Mouse (Mus musculus): ENCODE measurements around the gene Rer1. TPM values are rescaled to one million over a fixed set of nuclear protein-coding genes. Genes with fewer than 3 reads are reported as not detected.

The Rer1 gene
- polyA plus RNA-seq, 1 experiment: 58.8 TPM

GRCm38 (mm10) chr4:155042606-155043288 lies 43.4 kb downstream of the Rer1 start:
- Histone ChIP-seq H3K27me3 (replicated peaks) (peaks cover 94% of the 10 kb centered on the region), H3K9me3 (no peaks in the 10 kb centered on the region), H3K36me3 (replicated peaks; ENCODE audit: low read length) (no peaks in the 10 kb centered on the region), H3K4me1 (no peaks in the 10 kb centered on the region; the same call in 1 of the 2 replicates), H3K4me3 (replicated peaks) (no peak overlapping the region)
- TF ChIP-seq GATA1 (IDR thresholded peaks at IDR 0.05; ENCODE audit: borderline replicate concordance, low read length) (no peak), FLI1 (IDR thresholded peaks at IDR 0.05; ENCODE audit: low read length) (no peak)

DNA sequence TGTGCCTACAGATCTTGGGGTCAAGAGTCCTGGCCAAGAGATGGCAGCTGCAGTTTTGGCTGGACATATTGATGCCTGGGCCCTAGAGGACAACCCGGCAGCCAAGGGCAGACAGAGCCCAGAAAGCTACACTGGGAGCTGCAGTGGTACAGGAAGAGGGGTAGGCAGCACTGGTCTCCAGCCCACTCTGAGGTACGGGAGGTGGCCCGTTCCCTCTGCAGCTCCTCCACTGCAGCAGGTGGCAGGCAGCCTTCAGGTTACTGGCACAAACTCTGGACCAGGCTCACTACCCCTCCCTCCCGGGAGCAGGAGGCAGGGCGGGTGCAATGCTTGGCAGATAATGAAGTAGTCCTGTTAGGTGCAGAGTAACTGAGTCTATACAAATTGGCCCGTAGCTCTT lies 45.5 kb downstream of the Rer1 start:
- no peak for TF ChIP-seq GATA1 (IDR thresholded peaks at IDR 0.05; ENCODE audit: borderline replicate concordance, low read length)
- no peak for TF ChIP-seq FLI1 (IDR thresholded peaks at IDR 0.05; ENCODE audit: low read length)
- Histone ChIP-seq H3K36me3 (replicated peaks; ENCODE audit: low read length) (no peaks in the 10 kb centered on the region), H3K4me1 (no peaks in the 10 kb centered on the region; the same call in 1 of the 2 replicates), H3K27me3 (replicated peaks) (peaks cover 93% of the 10 kb centered on the region), H3K9me3 (no peaks in the 10 kb centered on the region), H3K4me3 (replicated peaks) (peak overlapping the region; percentile 15)

- H3K27me3 ChIP-seq (replicated peaks): peaks cover 94% of the 10 kb centered on the region
- H3K9me3 ChIP-seq: no peaks in the 10 kb centered on the region
- H3K4me1 ChIP-seq: no peaks in the 10 kb centered on the region; the same call in 1 of the 2 replicates
- TF ChIP-seq GATA1 (IDR thresholded peaks at IDR 0.05; ENCODE audit: borderline replicate concordance, low read length): no peak
- no peak for TF ChIP-seq FLI1 (IDR thresholded peaks at IDR 0.05; ENCODE audit: low read length)
- H3K4me3 ChIP-seq (replicated peaks): no peak overlapping the region
- no peaks in the 10 kb centered on the region for H3K36me3 ChIP-seq (replicated peaks; ENCODE audit: low read length)
Measured at GRCm38 (mm10) chr4:155040197-155040596, 46.0 kb downstream of the Rer1 start.

GRCm38 (mm10) chr4:155034787-155035186 lies 51.4 kb downstream of the Rer1 start:
- Histone ChIP-seq H3K4me3 (replicated peaks) (no peak overlapping the region), H3K4me1 (0 out of 2 replicates have a peak, but pooled peaks cover 1% of the 10 kb centered on the region), H3K36me3 (replicated peaks; ENCODE audit: low read length) (no peaks in the 10 kb centered on the region), H3K27me3 (replicated peaks) (peaks cover 90% of the 10 kb centered on the region), H3K9me3 (no peaks in the 10 kb centered on the region)
- TF ChIP-seq GATA1 (IDR thresholded peaks at IDR 0.05; ENCODE audit: borderline replicate concordance, low read length) (no peak), FLI1 (IDR thresholded peaks at IDR 0.05; ENCODE audit: low read length) (no peak)

DNA sequence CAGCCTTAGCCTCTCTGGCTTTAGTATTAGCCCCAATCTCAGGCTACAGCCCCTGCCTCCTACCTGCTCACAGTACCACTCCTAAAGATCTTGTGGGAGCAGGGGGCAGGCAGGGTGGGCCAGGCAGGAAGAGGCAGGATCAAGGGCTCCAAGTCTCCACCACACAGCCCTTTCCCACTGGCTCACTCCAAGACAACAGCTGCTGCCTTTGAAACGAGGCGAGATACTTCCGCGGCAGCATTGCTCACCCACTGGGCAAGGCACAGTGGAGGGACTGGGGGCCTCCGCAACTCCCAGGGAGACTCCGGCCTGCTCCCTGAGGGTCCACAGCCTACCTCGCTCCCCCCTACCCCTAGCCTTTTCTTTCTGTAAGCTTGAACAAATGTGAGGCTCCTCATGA lies 52.0 kb downstream of the Rer1 start:
- Histone ChIP-seq H3K27me3 (replicated peaks) (peaks cover 89% of the 10 kb centered on the region), H3K4me3 (replicated peaks) (no peak overlapping the region), H3K9me3 (no peaks in the 10 kb centered on the region), H3K4me1 (0 out of 2 replicates have a peak, but pooled peaks cover 4% of the 10 kb centered on the region), H3K36me3 (replicated peaks; ENCODE audit: low read length) (no peaks in the 10 kb centered on the region)
- TF ChIP-seq GATA1 (IDR thresholded peaks at IDR 0.05; ENCODE audit: borderline replicate concordance, low read length): no peak
- TF ChIP-seq FLI1 (IDR thresholded peaks at IDR 0.05; ENCODE audit: low read length): no peak

- 0 out of 2 replicates have a peak, but pooled peaks cover 8% of the 10 kb centered on the region for H3K4me1 ChIP-seq
- no peak for TF ChIP-seq GATA1 (IDR thresholded peaks at IDR 0.05; ENCODE audit: borderline replicate concordance, low read length)
- no peak for TF ChIP-seq FLI1 (IDR thresholded peaks at IDR 0.05; ENCODE audit: low read length)
- no peak overlapping the region for H3K4me3 ChIP-seq (replicated peaks)
- peaks cover 2% of the 10 kb centered on the region; the same call in 1 of the 2 replicates for H3K9me3 ChIP-seq
- no peaks in the 10 kb centered on the region for H3K36me3 ChIP-seq (replicated peaks; ENCODE audit: low read length)
- peaks cover 92% of the 10 kb centered on the region for H3K27me3 ChIP-seq (replicated peaks)
Measured at GRCm38 (mm10) chr4:155033115-155033514, 53.1 kb downstream of the Rer1 start.

GRCm38 (mm10) chr4:155024170-155025010 lies 61.8 kb downstream of the Rer1 start:
- TF ChIP-seq FLI1 (IDR thresholded peaks at IDR 0.05; ENCODE audit: low read length) (no peak), GATA1 (IDR thresholded peaks at IDR 0.05; ENCODE audit: borderline replicate concordance, low read length) (no peak)
- Histone ChIP-seq H3K27me3 (replicated peaks) (peaks cover 84% of the 10 kb centered on the region), H3K4me3 (replicated peaks) (no peak overlapping the region), H3K36me3 (replicated peaks; ENCODE audit: low read length) (no peaks in the 10 kb centered on the region), H3K4me1 (peaks cover 4% of the 10 kb centered on the region), H3K9me3 (peaks cover 26% of the 10 kb centered on the region)

Other genes with a start within 250 kb of the Rer1 start
- not detected in 2 replicates for gene Ttc34, start 248.9 kb downstream of the Rer1 start, polyA plus RNA-seq (2012; ENCODE audit: insufficient read depth, low replicate concordance)
- gene Mmel1, start 216.8 kb downstream of the Rer1 start, polyA plus RNA-seq (2012; ENCODE audit: insufficient read depth, low replicate concordance): 1.2 TPM in 1 of 2 replicates, not detected in the other
- 13.1 TPM in 1 of 2 replicates, not detected in the other for gene Fam213b, start 187.2 kb downstream of the Rer1 start, polyA plus RNA-seq (2012; ENCODE audit: insufficient read depth, low replicate concordance)
- gene Tnfrsf14, start 157.8 kb downstream of the Rer1 start, polyA plus RNA-seq (2012; ENCODE audit: insufficient read depth, low replicate concordance): 5.4 TPM in 1 of 2 replicates, not detected in the other
- gene Hes5, start 125.5 kb downstream of the Rer1 start, polyA plus RNA-seq (2012; ENCODE audit: insufficient read depth, low replicate concordance): 0.23 TPM in 1 of 2 replicates, not detected in the other
- gene Pank4, start 122.3 kb downstream of the Rer1 start, polyA plus RNA-seq (2012; ENCODE audit: insufficient read depth, low replicate concordance): 5.4 and 13.1 TPM in 2 replicates
- 0.27 and 0.88 TPM in 2 replicates for gene Plch2, start 29.6 kb downstream of the Rer1 start, polyA plus RNA-seq (2012; ENCODE audit: insufficient read depth, low replicate concordance)
- 1.4 and 4.3 TPM in 2 replicates for gene Pex10, start 19.4 kb downstream of the Rer1 start, polyA plus RNA-seq (2012; ENCODE audit: insufficient read depth, low replicate concordance)
- 4.3 and 6.3 TPM in 2 replicates for gene Morn1, start 195 bp upstream of the Rer1 start, polyA plus RNA-seq (2012; ENCODE audit: insufficient read depth, low replicate concordance)
- 31.5 and 38.7 TPM in 2 replicates for gene Ski, start 136.2 kb upstream of the Rer1 start, polyA plus RNA-seq (2012; ENCODE audit: insufficient read depth, low replicate concordance)
- gene Faap20, start 163.4 kb upstream of the Rer1 start, polyA plus RNA-seq (2012; ENCODE audit: insufficient read depth, low replicate concordance): 51.4 and 87.5 TPM in 2 replicates

Measured in megakaryocyte, embryonic 14.5 days (primary cell).